Mouse (Mus musculus): Measurements from ENCODE around the gene Ubtf.

GRCm38 (mm10) chr11:102299839-102300238, 19.7 kb downstream of the Ubtf start:
- TF ChIP-seq CTCF (IDR thresholded peaks at IDR 0.05; ENCODE audit: insufficient read depth, low read length) (0 out of 2 replicates have a peak, but pooled peaks have one; percentile 32), POLR2A (IDR thresholded peaks at IDR 0.05; ENCODE audit: borderline replicate concordance, extremely low read depth, low read depth, low read length) (no peak)

All from lung, adult 2 months (tissue).